Mouse (Mus musculus) kidney, adult 2 months (tissue): ENCODE measurements around the gene Angpt4.

ENCODE experiments used
- CTCF ChIP-seq: fragments of 200-500 bp; conservative IDR thresholded peaks from 2 replicates; pipeline ENCODE4 v1.5.1; 2011; ENCODE audit warnings: low read depth, mild to moderate bottlenecking, control low read depth, low read length, moderate library complexity, mixed read lengths; ENCODE audit not compliant: insufficient read depth, insufficient read length
- POLR2A ChIP-seq: fragments of 200-500 bp; IDR thresholded peaks from one replicate; pipeline ENCODE4 v1.6.1; 2011; ENCODE audit warnings: low read depth, low read length, control low read depth

GRCm38 (mm10) chr2:151895911-151896310 is 15.1 kb upstream of the Angpt4 start:
- no peak for TF ChIP-seq CTCF
- no peak for TF ChIP-seq POLR2A
